10 mouse cellular contexts compared by ENCODE assay signal in the genomic region with DNA sequence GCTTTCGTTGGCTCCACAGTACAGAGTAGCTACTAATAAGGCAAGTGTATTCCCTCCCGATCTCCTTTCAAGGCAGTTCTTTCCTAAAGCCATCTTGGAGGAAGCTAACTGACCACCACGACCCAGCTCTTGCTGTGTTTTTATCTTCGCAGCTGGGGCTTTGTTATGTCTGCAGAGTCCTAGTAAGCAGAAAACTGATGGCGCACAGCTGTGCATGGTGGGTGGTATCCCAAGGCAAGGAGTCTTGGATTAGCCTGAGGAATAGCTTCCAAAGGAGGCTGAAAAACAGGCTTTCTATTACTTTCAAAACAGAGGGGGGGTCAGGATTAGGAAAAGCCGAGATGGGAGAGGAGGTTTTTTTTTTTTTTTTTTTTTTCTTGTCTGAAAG. TPM values are rescaled to one million over a fixed set of nuclear protein-coding genes. Genes with fewer than 3 reads are reported as not detected.
DNase-seq lines count a peak whose midpoint lies in the region; ATAC-seq and TF ChIP-seq lines count a peak whose summit lies in the region.
"Had no signal": no experiment of that assay in that cellular context is flagged by ENCODE, and none has a peak within 500 bp of the region (broad histone marks: within the 10 kb centered on the region; RNA-seq: fewer than 3 reads in every experiment).

No protein-coding gene starts in this region.

- peak; percentile 95 for ATAC-seq in lung, embryonic 15.5 days (ENCODE audit: borderline replicate concordance, extremely low read depth, low FRiP score, low TSS enrichment)
- ATAC-seq in kidney, embryonic 15.5 days (replicated peaks; ENCODE audit: low FRiP score), result peak; percentile 80

- H3K4me1 ChIP-seq in lung, embryonic 15.5 days, result peaks cover 52% of the 10 kb centered on the region
- H3K4me1 ChIP-seq in kidney, embryonic 15.5 days, result peaks cover 58% of the 10 kb centered on the region
- H3K4me1 ChIP-seq in small intestine, adult 2 months (ENCODE audit: control insufficient read depth, insufficient read depth, insufficient read length, low read length), result peaks cover 14% of the 10 kb centered on the region; the same call in 1 of the 2 replicates

- no peak for TF ChIP-seq CTCF in small intestine, adult 2 months (IDR thresholded peaks at IDR 0.05; ENCODE audit: extremely low read depth, insufficient read length, insufficient replicate concordance, low read depth, low read length)

- no peak for DNase-seq in lung, postnatal 25 days (ENCODE audit: low spot score)
- peak; percentile 77 to 81 for DNase-seq in heart, adult 18-20 months
- DNase-seq in right cerebral cortex, adult 18-20 months, result no peak
- no peak for DNase-seq in layer of hippocampus, adult 11-12 months (ENCODE audit: low spot score)
- no peak for DNase-seq in layer of hippocampus, adult 9-10 months (ENCODE audit: low spot score)
- DNase-seq: gastrocnemius, postnatal 36 days had no signal

- H3K4me3 ChIP-seq in lung, embryonic 15.5 days, result no peak overlapping the region
- no peak overlapping the region for H3K4me3 ChIP-seq in kidney, embryonic 15.5 days (replicated peaks)
- H3K4me3 ChIP-seq in small intestine, adult 2 months (ENCODE audit: low read depth, low read length), result no peak overlapping the region

- H3K9me3 ChIP-seq in lung, embryonic 15.5 days, result no peaks in the 10 kb centered on the region
- no peaks in the 10 kb centered on the region for H3K9me3 ChIP-seq in kidney, embryonic 15.5 days (replicated peaks)
- H3K9me3 ChIP-seq: G1E had no signal

- no peak overlapping the region for H3K9ac ChIP-seq in lung, embryonic 15.5 days
- H3K9ac ChIP-seq in kidney, embryonic 15.5 days, result no peak overlapping the region

- peak overlapping the region; percentile 87 for H3K27ac ChIP-seq in lung, embryonic 15.5 days
- peak overlapping the region; percentile 93 for H3K27ac ChIP-seq in kidney, embryonic 15.5 days
- peak overlapping the region; percentile 58 for H3K27ac ChIP-seq in small intestine, adult 2 months (ENCODE audit: insufficient read depth, low read depth, low read length)

- no peaks in the 10 kb centered on the region for H3K27me3 ChIP-seq in lung, embryonic 15.5 days
- no peaks in the 10 kb centered on the region for H3K27me3 ChIP-seq in kidney, embryonic 15.5 days
- H3K27me3 ChIP-seq in small intestine, adult 2 months (ENCODE audit: control insufficient read depth, insufficient read depth, low read length), result no peaks in the 10 kb centered on the region

- 17% methylated on average over 6 of the region's 6 CpGs for WGBS in lung, embryonic 15.5 days
- whole genome bisulfite sequencing in kidney, embryonic 15.5 days, result 15% methylated on average over 6 of the region's 6 CpGs
- 51% methylated on average over 6 of the region's 6 CpGs for WGBS in small intestine, adult 2 months

- no peaks in the 10 kb centered on the region for H3K36me3 ChIP-seq in lung, embryonic 15.5 days
- no peaks in the 10 kb centered on the region for H3K36me3 ChIP-seq in kidney, embryonic 15.5 days
- no peaks in the 10 kb centered on the region for H3K36me3 ChIP-seq in small intestine, adult 2 months (ENCODE audit: control insufficient read depth, insufficient read depth, low read length)
- H3K36me3 ChIP-seq: G1E had no signal

- H3K4me2 ChIP-seq in lung, embryonic 15.5 days, result peak overlapping the region; percentile 36
- peak overlapping the region; percentile 26 for H3K4me2 ChIP-seq in kidney, embryonic 15.5 days

- TF ChIP-seq POLR2A in small intestine, adult 2 months (IDR thresholded peaks at IDR 0.05; ENCODE audit: low read depth, low read length), result no peak

RNA-seq across cellular contexts. Expression of a gene that starts 17.5 kb away (rescaled TPM):
- 24.3 and 25.0 TPM in 2 replicates for polyA plus RNA-seq in lung, embryonic 15.5 days (2015; fragmentation: Nextera tagmentation; extraction: Ambion mirVana)
- total RNA-seq in heart, adult 18-20 months (2021), result 10 to 100 TPM; 22.8 to 24.3 TPM
- 41.8 and 43.9 TPM in 2 replicates for polyA plus RNA-seq in kidney, embryonic 15.5 days (2015; fragmentation: Nextera tagmentation; extraction: Ambion mirVana)
- polyA plus RNA-seq in small intestine, adult 2 months (2012; rRNA removed), result 3.5 and 4.6 TPM in 2 replicates
- polyA plus RNA-seq: G1E had no signal

RNA-seq across cellular contexts. Expression of a gene that starts 53.8 kb away (rescaled TPM):
- polyA plus RNA-seq in lung, embryonic 15.5 days (2015; fragmentation: Nextera tagmentation; extraction: Ambion mirVana), result 49.6 and 56.6 TPM in 2 replicates
- 10 to 100 TPM; 13.9 to 14.8 TPM for total RNA-seq in heart, adult 18-20 months (2021)
- 64.5 and 72.0 TPM in 2 replicates for polyA plus RNA-seq in kidney, embryonic 15.5 days (2015; fragmentation: Nextera tagmentation; extraction: Ambion mirVana)
- 1.5 and 3.0 TPM in 2 replicates for polyA plus RNA-seq in small intestine, adult 2 months (2012; rRNA removed)

Comparison
In these comparisons a context has a peak if more than half of its experiments do, and no peak if none do; other contexts are left out.
1. DNase-seq: peak in heart, adult 18-20 months (2 of 2); none in lung, postnatal 25 days (single experiment), right cerebral cortex, adult 18-20 months (single experiment), layer of hippocampus, adult 11-12 months (single experiment) and layer of hippocampus, adult 9-10 months (single experiment).
2. RNA of a gene that starts 53.8 kb away (polyA plus RNA-seq): 64.5 to 72.0 TPM in kidney, embryonic 15.5 days and 49.6 to 56.6 TPM in lung, embryonic 15.5 days; 1.5 to 3.0 TPM in small intestine, adult 2 months; every median in the first group is over 10 times any median in the second.
3. Peak in every context shown above with its lines, with median percentiles within 50 percentile points of each other: H3K27ac ChIP-seq.